Mouse (Mus musculus) adrenal gland, adult 8-10 months (tissue): Measurements from ENCODE around the gene Tbc1d2b. TPM values are rescaled to one million over a fixed set of nuclear protein-coding genes. Genes with fewer than 3 reads are reported as not detected.

Experiments
- DNase-seq: peaks from one replicate; pipeline ENCODE4 v3.0.0; 2022
- total RNA-seq, 4 experiments: library from RNA; stranded (reverse); gene quantifications; 2 replicates each; pipeline ENCODE4 v1.2.4; 2022

Tbc1d2b gene
- total RNA-seq, 4 experiments from 2014 or later = 28.0 to 49.4 (median 37.7) TPM

GRCm38 (mm10) chr9:90171421-90171820 lies 99.2 kb downstream of the Tbc1d2b start:
- DNase-seq = no peak

- DNase-seq = no peak
Measured at GRCm38 (mm10) chr9:90169965-90170364, 100.6 kb downstream of the Tbc1d2b start.

GRCm38 (mm10) chr9:90166615-90167014 lies 104.0 kb downstream of the Tbc1d2b start:
- no peak for DNase-seq

GRCm38 (mm10) chr9:90165590-90165989 lies 105.0 kb downstream of the Tbc1d2b start:
- DNase-seq = no peak

- no peak for DNase-seq
Measured at GRCm38 (mm10) chr9:90164670-90165453, 105.7 kb downstream of the Tbc1d2b start.

GRCm38 (mm10) chr9:90163749-90164095 lies 106.9 kb downstream of the Tbc1d2b start:
- DNase-seq = no peak

- peak; percentile 37 for DNase-seq
Measured at GRCm38 (mm10) chr9:90162926-90163748, 107.5 kb downstream of the Tbc1d2b start, which contains the start of gene Adamts7. Gene Adamts7 (plus strand): TSS chr9:90163069.

- DNase-seq = peak; percentile 31
Measured at GRCm38 (mm10) chr9:90162243-90162925, 108.2 kb downstream of the Tbc1d2b start.

Other genes starting within 250 kb of the Tbc1d2b start
- gene Ctsh, start 216.7 kb downstream of the Tbc1d2b start, total RNA-seq = 100 to 1,000 TPM; 176 to 258 (median 215) TPM
- gene Morf4l1, start 156.0 kb downstream of the Tbc1d2b start, total RNA-seq = 100 to 1,000 TPM; 379 to 403 (median 391) TPM
- 1 to 10 TPM; 4.9 to 6.2 (median 5.7) TPM for gene Adamts7, start 107.7 kb downstream of the Tbc1d2b start, total RNA-seq